Mouse (Mus musculus) v-Abl transformed pro-B cells (cell line): ENCODE data around the gene Timp2.

Experiments used
- in situ Hi-C, 2 experiments: fragments of 400-800 bp; cut with MboI; formaldehyde crosslinking; loops; one replicate each; pipeline ENCODE4 v1.15.1; 2025; ENCODE audit not compliant: unreplicated experiment in 2 of 2

The Timp2 gene

GRCm38 (mm10) chr11:118355640-118356039 lies at the start of gene Timp2:
Gene Timp2 (minus strand): TSS chr11:118355740.
- in situ Hi-C loops = no loop called here

GRCm38 (mm10) chr11:118405311-118405710 lies 49.8 kb upstream of the Timp2 start:
- in situ Hi-C loops = no loop called here

GRCm38 (mm10) chr11:118403951-118404899 lies 48.7 kb upstream of the Timp2 start:
- in situ Hi-C loops = no loop called here

DNA sequence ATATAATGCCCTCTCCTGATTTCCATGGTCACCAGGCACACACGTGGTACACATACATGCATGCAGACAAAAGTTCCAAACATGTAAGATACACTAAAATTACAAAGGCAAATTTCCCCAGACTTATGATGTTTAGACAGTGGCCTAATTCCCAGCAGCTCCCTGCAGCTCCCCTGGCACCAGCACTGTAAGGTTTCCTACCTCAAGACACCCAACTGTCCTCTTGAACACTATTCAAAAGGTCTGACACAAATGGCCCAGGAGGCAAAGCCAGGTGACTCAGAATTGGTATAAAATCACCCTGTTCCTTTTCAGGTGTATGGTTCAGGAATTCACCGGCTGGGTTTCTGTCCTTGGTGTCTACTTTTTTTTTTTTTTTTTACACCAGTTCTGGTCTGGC lies 47.6 kb upstream of the Timp2 start:
- in situ Hi-C loops = no loop called here

DNA sequence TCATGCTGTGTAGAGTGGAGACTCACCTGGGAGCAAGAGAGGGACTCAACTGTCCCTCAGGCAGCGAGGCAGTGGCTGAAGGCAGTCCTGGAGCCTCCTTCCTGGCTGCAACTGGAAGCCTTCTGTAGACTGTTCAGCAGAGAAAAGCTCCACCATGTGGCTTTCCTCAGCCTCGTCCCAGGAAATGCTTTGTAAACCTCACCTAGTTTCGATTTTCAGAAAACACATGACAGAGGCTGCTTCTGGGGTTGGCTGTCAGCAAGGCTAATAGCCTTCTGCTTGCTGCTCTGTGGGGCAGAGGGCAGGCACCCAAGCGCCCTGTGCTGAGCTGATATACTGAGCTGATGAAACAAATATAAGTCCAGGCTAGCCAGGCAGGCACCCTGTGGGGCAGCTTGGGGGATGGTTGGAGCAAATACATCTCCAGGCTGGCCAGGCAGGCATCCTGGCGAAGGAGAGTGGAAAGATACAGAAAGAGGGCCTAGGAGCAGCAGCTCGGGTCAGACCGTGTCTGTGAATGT lies 46.3 kb upstream of the Timp2 start, which contains the start of gene Lgals3bp:
TSS of gene Lgals3bp (minus strand) at position 333 of the 521 bp plus-strand sequence.
- in situ Hi-C loops = no loop called here

DNA sequence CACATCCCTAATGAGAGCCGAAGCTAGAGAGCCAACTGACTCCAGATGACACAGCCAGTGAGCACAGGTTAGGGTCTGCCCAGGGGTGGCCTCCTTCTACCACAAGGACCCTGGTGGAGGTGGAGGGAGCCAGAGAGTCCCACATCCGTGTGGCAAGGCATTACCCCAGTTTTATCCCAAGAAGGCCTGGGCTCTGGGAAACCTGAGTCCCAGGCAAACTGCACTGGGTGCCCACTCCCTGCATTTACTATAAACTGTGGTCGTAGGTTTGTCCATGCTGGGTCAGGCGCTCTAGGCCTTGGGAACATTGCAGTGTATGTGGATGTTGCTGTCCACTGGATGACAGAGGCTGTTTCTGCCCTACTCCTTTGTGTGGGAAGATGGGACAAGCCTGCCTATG lies 45.7 kb upstream of the Timp2 start:
- in situ Hi-C loops = no loop called here

- in situ Hi-C loops = no loop called here
Observed at GRCm38 (mm10) chr11:118400566-118400936, 45.0 kb upstream of the Timp2 start.

- in situ Hi-C loops = loop anchor here in 1 of 2 experiments (25.0 kb wide), 1 partner anchor 538 kb away; the partner anchor contains the start of genes Tha1 and Tmem235
Observed at GRCm38 (mm10) chr11:118399891-118400565, 44.5 kb upstream of the Timp2 start.

DNA sequence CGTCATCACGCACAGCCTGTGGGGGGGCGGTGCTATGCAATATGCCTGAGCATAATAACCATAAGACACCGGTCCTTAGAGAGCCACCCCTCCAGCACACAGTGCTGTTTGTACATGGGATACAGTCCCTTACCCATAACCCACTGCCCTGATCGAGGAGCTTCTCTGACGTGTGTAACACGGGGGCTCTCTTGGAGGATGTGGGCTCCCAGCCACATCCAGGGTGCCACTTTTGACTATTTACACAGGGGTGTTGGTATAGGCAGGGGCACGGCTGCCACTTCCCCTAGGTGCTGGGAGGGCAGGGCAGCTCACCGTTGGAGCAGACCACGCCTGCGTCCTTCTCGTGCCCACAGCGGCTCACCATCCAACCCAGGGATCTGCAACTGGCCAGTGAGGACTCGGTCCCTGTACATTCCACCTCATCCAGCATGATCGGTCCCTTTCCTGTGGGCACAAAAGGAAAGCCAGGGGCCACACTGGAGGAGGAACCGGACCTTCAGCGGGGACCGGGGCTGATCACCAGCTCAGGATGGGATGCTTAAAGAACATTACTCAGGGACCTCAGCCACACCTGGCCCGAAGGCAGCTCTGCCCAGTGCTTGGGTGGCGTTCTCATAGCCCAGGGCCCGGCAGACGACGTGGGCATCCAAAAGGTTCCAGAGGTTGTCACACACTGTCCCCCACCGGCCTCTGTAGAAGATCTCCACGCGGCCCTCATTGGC lies 42.4 kb upstream of the Timp2 start:
- in situ Hi-C loops = loop anchor here in 1 of 2 experiments (25.0 kb wide), 1 partner anchor 536 kb away; the partner anchor contains the start of genes Tha1 and Tmem235

GRCm38 (mm10) chr11:118394538-118394937 lies 39.0 kb upstream of the Timp2 start:
- in situ Hi-C loops = loop anchor here in 1 of 2 experiments (25.0 kb wide), 1 partner anchor 532 kb away; the partner anchor contains the start of genes Tha1 and Tmem235

- in situ Hi-C loops = loop anchor here in 1 of 2 experiments (25.0 kb wide), 1 partner anchor 532 kb away; the partner anchor contains the start of genes Tha1 and Tmem235
Observed at GRCm38 (mm10) chr11:118393991-118394390, 38.5 kb upstream of the Timp2 start.

DNA sequence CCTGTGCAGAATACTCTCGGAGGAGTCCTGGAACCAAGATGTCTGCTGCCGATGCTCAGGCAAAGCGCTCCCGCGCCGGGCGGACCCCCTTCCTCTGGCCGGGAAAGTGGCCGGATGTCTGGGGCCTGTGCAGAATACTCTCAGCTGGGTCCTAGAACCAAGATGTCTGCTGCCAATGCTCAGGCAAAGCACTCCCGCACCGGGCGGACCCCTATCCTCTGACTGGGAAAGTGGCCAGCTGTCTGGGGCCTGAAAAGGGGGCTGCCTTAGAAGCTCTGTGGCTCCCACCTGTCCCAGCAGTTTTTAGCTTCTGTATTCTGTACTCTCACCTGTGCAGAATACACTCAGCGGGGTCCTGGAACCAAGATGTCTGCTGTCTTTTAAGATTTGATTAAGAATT lies 32.3 kb upstream of the Timp2 start:
- in situ Hi-C loops = loop anchor here in 1 of 2 experiments (25.0 kb wide), 1 partner anchor 526 kb away; the partner anchor contains the start of genes Tha1 and Tmem235

GRCm38 (mm10) chr11:118379251-118380009 lies 23.9 kb upstream of the Timp2 start:
- in situ Hi-C loops = loop anchor here (5.0 to 25.0 kb wide), 2 partner anchors 297 to 517 kb away; partner anchors contain the start of genes Tha1 (in 1 of the 2) and Tmem235 (in 1 of the 2)

GRCm38 (mm10) chr11:118378656-118379055 lies 23.1 kb upstream of the Timp2 start:
- in situ Hi-C loops = loop anchor here (5.0 to 25.0 kb wide), 2 partner anchors 296 to 516 kb away; partner anchors contain the start of genes Tha1 (in 1 of the 2) and Tmem235 (in 1 of the 2)

DNA sequence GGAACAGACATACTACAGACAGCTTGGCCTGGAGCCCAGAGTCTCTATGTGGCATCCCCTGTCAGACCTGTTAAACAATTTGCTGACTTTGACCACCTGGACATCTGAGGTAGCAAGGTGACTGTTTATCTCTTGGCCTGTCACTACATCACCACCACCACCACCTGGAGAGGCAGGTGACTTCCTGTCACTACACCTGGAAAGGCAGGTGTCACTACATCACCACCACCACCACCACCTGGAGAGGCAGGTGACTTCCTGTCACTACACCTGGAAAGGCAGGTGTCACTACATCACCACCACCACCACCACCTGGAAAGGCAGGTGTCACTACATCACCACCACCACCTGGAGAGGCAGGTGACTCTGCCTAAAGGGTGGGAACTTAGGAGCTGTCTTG lies 20.8 kb upstream of the Timp2 start:
- in situ Hi-C loops = loop anchor here (5.0 to 25.0 kb wide), 2 partner anchors 294 to 514 kb away; partner anchors contain the start of genes Tha1 (in 1 of the 2) and Tmem235 (in 1 of the 2)

GRCm38 (mm10) chr11:118375881-118376280 lies 20.3 kb upstream of the Timp2 start:
- in situ Hi-C loops = loop anchor here (5.0 to 25.0 kb wide), 2 partner anchors 294 to 514 kb away; partner anchors contain the start of genes Tha1 (in 1 of the 2) and Tmem235 (in 1 of the 2)

- in situ Hi-C loops = loop anchor here (5.0 to 25.0 kb wide), 2 partner anchors 293 to 513 kb away; partner anchors contain the start of genes Tha1 (in 1 of the 2) and Tmem235 (in 1 of the 2)
Observed at GRCm38 (mm10) chr11:118375461-118375860, 19.9 kb upstream of the Timp2 start.

GRCm38 (mm10) chr11:118375006-118375405 lies 19.5 kb upstream of the Timp2 start:
- in situ Hi-C loops = loop anchor here (5.0 to 25.0 kb wide), 2 partner anchors 293 to 513 kb away; partner anchors contain the start of genes Tha1 (in 1 of the 2) and Tmem235 (in 1 of the 2)

DNA sequence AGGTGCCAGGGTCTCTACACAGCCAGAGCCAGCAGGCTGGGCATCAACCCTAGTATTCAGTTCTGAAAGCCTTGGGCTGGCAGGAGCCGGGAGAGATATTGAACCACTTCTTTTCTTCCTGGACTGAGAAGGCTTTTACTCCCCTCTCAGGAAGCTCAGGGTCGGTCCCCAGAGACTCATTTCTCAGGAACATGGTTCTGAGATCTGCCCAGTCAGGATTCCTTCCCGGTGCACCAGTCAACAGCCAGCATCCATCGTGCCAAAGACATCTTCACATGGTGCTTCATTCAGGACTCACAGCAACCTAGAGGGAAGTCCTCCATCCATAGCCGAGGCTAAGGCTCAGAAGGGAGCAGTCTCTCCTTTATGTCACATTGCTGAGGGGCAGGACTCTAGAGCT lies 19.0 kb upstream of the Timp2 start:
- in situ Hi-C loops = no loop called here
